Mouse (Mus musculus) gastrocnemius, postnatal 25 days (tissue): ENCODE results near the gene Pam16. TPM values are rescaled to one million over a fixed set of nuclear protein-coding genes. Genes with fewer than 3 reads are reported as not detected.

Experiments used
- DNase-seq: peaks from one replicate; pipeline ENCODE4 v3.0.0; 2022
- long read RNA-seq, 2 experiments: library from polyadenylated mRNA; stranded (forward); transcript quantifications; one replicate each; pipeline ENCODE4 v2.0.0; 2021
- total RNA-seq, 2 experiments: library from RNA; stranded (reverse); gene quantifications; 1 replicate in 1 of 2; 2 replicates in 1 of 2; pipeline ENCODE4 v1.2.3; 2021

Gene Pam16
- total RNA-seq, result 10 to 100 TPM; 87.2 to 90.6 TPM
- long read RNA-seq, experiment 1, transcript Pam16-201 (5 exons, 596 nt), result major isoform, 227 of 243 reads
- long read RNA-seq, experiment 1, partial matches to known transcripts, result 1 of 243 reads
- long read RNA-seq, experiment 1, other reads (novel, unspliced or antisense), result 12 of 243 reads
- long read RNA-seq, experiment 2, transcript Pam16-201 (5 exons, 596 nt), result major isoform, 124 of 136 reads
- long read RNA-seq, experiment 2, partial matches to known transcripts, result 1 of 136 reads
- long read RNA-seq, experiment 2, other reads (novel, unspliced or antisense), result 11 of 136 reads

DNA sequence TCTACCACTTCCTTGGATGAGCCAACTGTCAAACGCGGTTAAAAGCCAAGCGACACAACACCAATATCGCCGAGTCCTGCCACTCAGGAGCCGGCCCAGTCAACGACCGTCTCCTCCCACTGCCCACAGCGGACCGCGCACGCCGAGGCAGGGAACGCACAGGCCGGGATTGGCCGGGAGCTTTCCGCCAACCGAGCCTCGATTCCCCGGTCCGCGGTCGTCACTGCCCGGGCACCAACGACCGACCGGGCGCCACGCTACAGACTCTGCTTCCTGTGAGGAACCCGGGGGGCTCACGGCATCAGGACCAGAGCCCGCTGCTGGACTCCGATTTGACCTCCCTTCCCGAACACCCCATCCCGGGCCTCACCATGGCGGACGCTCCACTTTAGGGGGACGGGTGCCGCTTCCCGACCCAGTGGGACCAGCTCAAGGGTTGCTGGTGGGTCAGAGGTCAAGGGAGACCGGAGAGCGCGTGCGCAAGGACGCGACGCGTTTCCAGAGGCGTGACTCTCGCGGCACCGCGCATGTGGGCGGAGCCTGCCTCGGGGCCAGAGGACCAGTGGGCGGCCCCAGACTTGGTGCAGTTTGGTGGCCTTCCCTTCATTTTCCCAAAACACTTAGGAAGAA is at the start of gene Pam16:
Gene Pam16, minus strand, starts transcription at position 508 of the 630 bp plus-strand sequence.
- peak; percentile 90 for DNase-seq

DNA sequence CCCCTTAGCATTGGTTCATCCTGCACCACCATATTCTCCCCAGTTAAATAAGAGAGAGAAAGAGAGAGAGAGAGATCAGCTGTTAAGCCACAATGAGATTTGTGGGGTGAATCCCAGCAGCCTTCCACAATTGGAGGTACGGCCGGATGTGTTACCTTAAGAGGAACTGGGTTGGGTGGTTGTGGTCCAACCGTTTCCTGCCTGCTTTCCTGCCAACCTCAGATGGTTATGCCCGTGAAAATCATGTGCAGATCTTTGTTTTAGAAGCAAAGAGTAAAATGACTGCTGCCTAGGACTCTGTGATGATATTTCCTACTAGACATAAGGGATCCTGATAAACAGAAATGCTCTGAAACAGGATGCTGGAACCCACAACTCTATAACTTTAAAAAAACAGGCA is 49.3 kb upstream of the Pam16 start:
- DNase-seq, result no peak

DNA sequence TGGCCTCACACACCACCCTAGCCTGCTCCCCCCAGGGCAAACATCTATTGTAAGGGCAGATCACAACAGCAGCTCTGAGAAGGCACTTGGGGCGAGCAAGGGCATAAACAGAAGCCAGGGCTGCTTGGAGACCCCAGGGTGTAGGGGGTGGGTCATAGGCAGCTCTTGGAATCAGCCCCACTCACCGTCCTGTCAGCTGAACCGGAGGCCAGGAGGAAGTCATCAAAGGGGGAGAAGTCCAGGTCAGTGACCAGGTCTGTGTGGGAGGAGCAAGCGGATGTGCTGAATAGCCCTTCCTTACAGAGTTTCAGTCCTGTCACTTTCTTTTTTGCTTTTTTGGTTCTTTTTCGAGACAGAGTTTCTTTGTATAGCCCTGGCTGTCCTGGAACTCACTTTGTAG is 45.5 kb upstream of the Pam16 start:
- DNase-seq, result no peak

DNA sequence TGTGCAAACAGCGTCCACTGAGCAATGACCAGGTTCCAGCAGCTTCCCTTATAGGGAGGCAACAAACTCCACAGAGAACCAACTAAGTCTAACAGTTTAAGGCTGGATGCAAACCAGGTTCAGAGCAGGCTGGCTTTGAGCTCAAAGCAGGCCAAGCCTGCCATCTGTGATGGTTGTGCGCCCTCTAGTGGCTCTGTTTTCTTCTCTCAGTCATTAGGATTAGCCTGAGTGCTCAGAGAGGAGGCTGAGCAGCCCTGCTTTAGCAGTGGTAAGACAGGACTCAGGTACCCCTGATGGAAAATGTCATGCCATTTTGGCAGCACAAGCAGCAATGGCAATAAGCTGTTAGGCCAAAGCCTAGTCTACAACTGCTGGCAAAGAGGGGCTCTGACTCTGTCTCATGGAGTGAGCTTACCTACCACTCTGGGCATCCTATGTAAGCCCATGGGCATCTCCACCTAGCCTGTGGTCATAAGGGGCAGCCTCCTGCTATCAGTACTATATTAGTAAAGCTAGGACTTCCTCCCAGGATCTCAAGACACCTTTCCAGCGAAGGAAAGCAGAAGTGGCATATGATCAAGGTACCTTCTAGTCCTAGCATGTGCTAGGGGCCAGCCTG is 42.5 kb upstream of the Pam16 start:
- peak; percentile 65 for DNase-seq

DNA sequence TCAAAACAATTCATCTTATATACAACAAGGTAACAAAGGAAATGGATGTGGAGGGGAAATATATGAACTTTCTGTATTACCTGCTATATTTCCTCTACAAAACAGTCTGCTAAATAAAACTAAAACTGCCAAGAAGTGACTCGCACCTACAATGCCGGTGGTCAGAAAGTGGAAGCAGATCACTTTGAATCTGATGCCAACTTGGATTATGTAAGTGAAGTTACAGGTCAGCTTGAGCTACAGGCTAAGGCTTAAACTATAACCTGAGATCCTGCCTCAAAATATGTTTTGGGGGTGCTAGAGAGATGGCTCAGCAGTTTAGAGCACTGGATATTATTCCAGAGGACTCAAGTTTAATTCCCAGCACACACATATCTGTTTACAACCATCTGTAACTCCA is 40.9 kb upstream of the Pam16 start:
- no peak for DNase-seq

DNA sequence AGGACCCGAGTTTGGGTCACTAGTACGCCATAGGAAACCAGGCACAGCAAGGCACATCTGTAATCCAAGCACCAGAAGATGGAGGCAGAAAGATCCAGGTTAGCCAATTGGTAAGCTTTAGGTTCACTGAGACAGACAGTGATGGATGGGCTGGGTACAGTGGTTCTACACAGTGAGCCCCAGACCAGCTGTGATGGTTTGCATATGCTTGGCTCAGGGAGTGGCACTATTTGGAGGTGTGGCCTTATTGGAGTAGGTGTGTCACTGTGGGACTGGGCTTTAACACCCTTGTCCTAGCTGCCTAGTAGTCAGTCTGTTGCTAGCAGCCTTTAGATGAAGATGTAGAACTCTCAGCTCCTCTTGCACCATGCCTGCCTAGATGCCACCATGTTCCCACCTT is 39.0 kb upstream of the Pam16 start:
- no peak for DNase-seq

DNA sequence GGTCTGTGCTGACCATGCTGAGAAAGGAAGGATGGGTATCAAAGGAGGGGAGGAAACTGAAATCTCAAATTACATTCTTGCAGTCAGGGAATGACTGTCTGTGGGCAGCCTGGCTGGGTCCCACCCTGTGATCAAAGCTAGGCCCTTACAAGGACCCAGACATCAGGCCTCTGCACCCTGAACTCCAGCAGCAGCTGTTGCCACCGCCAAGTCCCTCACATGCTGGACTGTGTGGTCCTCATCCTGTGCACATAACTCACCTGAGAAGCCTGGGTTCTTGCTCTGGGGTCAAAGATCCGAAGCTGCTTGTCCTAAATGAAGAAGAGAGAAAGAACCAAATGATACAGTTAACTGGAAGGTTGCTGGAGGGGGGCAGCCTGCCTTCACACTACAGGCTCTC is 36.8 kb upstream of the Pam16 start:
- no peak for DNase-seq

DNA sequence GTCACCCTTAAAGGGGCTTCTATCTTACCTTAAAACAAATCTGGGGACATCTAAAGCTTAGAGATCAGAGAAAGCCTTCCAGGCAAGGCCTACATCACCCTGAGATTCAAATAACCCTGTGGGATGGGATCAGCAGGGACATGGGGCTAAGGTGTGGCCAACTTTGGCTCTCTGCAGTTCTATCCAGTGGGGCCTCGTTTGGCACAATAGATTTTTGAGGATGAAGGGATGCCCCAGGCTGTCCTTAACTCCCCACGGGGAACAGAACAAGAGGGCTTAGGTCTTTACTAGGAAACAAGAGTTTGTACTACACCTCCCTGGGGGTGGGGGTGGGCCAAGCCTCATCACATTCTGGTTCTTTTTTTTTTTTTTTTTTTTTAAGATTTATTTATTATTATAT is 34.5 kb upstream of the Pam16 start:
- DNase-seq, result no peak

DNA sequence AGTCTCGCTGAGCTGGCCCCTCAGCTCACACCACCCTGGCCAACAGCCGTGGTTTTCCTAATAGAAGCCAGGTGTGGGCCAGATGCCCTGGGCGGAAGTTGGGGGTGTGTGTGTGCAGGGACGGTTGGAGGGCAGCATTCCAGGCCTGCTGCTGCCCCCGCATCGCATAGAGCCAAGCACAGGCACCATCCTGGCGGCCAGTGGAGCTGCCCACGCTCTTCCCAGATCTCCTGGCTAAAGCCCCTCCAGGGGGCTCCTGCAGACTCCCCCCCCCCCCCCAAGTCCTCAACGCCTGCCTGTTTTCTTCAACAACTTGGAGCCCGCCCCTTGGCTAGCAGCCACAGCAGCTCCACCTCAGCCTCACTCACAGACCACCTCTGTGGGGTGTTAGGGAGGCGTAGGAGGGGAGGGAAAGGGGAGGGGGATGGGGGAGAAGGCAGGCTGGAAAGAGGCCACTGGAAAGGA is 34.0 kb upstream of the Pam16 start:
- DNase-seq, result no peak

DNA sequence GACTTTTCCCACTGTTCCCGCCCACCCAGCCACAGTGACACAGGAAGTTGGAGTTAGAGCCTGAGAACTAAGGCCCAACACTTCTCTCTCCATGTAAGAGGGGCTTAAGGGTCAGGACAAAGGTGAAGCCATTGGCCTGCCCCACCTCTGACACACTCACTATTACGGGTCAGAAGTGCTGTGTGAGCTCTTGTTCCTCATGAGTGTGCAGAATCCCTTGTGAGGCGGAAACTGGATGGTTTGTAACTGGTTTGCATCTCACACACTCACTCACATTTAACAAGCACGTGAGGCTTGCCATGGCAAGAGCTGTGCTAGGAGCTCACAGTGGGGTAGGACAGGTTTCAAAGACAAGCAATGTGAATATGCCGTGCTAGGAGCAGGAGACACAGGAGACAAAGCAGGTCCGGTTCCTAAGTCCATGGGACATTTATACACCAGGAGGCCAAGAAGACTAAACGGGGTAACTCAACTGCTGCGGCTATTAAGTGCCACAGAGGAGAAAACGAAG is 31.8 kb upstream of the Pam16 start:
- DNase-seq, result no peak

DNA sequence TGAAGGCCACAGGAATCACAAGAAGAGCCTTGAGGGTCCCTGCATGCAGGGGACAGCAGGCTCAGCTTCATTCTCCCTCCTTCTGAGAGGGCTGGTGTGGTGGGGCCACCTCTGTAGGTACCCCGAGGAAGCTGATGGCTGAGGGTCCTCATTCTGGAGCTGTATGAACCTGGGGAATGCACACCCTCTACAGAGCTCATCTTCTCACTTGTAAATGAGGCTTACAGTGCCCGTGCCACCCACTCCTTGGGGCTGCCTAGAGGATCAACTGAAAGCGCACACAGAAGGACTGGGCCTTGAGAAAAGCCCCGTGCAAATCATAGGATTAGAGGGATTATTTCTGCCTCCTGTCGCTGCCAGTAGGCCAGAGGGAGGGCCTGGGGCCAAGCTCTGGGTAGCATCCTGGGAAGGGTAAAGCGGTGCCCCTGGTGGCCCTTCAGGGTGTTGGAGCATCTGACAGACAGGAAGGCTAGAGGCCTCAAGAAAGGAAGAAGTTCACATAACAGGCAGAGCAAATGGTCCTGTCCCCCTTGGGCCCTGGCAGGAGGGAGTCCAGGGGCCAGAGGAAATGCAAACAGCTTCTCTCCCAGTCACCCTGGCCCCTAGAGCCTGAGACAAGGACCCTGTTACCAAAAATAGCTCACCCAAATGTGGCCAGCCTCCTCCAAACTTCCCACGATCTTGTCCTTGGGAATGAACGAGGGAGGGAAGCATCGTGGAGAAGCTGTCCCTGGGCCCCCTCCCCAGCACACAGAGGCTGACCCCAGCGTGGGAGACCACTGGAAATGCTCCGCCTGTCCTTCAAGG is 31.2 kb upstream of the Pam16 start:
- DNase-seq, result no peak

DNA sequence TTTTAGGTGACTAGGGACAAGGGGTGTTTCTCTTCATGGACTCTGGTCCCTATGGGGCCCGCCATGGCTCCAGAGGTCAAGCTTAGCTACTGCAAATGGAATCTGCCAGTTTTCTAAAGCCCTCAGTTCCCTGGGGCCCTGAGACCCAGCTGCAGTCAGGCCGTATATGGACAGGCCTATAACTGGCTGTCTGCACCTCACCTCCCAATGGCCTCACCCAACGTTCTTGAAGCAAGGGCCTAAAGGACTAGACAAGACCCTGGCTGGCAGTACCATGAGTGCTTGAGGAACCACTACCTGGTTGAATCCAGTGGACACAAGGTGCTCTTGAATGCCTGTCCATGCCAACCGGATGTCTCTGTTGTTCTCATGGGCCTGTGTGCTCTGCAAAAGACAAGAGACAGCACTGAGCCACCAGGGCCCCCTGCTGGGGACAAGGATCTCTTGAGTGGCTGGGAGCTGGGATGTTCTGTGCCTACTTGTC is 30.5 kb upstream of the Pam16 start:
- DNase-seq, result no peak

DNA sequence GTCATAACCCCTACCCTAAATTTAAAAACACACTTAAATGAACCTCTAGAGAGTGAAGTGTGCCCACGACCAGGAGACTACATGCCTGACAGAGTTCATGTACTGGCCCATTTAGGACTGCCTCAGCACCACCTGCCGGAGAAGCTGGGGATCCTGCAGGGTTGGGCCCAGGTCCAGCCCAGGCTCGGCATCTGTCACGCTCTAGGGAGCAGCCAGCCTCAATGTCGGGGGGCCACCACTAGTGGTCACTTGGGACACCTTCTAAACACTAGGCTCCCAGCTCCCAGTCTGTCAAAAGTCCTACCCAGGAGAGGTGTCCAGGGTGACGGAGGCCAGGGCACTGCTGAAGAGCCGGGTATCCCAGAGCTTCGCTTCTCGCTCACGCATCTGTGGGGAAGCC is 29.9 kb upstream of the Pam16 start:
- no peak for DNase-seq

DNA sequence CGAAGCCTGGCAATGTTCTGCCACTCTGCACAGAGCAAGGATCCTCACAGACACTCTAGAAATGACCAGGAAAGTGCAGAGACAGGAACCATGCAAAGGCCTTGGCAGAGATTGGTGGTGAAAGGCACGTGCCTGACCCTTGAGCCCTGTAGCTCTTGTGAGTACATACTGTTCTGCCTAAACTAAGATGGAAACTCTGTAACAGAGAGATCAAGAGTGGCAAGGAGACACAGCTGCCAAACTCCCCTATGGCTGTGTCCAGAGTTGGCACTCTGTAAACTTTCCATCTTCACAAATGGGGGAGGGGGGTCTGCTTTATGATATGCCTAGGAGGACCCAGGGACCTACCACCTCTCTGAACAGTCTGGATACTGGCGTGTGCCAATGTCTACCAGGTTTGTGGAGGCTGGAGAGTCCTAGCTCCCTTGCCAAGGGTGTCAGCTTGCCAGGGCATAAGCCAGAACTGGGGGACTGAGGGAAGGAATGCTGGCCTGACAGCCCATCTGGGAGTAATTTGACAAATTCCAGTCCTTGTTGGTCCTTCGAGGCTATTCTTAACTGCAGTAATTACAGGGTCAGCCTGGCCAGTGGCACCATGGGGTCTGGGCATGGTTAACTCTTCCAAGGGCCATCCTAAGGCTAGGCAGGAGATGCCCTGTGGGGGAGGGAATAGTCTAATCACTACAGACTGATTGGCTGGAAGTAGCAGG is 28.1 kb upstream of the Pam16 start:
- DNase-seq, result peak; percentile 48

DNA sequence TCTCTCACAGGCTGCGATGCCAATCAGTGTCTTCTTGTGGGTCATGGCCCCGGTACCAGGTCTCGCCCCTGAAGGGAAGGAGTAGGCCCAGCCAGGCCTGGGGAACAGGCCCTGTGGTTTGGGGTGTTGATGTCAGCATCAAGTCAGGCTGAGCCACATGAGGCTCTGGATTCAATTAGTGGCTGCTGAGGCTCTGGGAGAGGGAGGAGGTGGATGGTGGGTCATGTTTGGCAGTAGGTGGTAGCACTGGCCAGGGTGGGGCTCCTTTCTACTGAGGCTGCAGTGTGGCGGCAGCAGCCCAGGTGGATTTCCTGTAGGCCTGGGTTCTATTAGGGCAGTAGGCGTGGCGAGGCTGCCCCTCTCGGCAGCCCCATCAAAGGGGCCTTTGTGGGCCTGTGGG is 26.8 kb upstream of the Pam16 start:
- DNase-seq, result no peak

DNA sequence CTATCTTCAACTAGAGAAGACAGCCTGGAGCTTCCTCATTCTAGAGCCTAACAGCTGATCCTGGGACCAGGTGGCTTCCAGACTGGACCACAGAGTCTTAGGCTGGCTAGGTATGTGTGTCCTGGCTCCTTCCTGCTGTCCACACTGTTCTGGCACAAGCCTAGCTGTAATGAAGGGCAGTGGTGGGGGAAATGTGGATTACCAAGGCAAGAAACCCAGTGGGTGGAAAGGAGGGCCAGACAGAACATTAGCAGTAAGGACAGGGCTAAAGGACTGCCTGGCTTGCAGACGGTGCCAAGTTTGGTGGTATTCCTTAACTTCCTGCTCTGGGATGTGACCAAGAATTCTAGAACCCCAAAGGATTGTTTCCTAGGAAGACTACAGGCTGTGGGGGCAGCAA is 26.3 kb upstream of the Pam16 start:
- no peak for DNase-seq

DNA sequence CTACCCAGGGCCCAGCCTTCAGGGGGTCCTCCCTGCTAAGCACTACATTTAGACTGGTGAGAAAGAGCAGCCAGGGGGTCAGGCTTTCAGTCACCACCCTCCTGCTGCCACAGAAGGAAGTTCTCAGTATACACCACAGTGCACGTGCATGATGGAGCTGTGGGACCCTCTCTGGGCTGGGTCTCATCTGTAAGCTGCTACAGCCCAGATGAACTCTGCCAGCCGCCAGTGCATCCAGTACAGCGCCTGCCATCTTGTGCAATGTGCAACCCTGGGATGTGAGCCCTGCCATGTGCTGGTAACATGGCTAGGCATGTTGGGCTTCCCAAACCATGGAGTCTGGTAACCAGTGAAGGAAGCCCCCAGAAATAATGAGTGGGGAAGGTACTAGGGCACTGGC is 25.4 kb upstream of the Pam16 start:
- DNase-seq, result no peak

DNA sequence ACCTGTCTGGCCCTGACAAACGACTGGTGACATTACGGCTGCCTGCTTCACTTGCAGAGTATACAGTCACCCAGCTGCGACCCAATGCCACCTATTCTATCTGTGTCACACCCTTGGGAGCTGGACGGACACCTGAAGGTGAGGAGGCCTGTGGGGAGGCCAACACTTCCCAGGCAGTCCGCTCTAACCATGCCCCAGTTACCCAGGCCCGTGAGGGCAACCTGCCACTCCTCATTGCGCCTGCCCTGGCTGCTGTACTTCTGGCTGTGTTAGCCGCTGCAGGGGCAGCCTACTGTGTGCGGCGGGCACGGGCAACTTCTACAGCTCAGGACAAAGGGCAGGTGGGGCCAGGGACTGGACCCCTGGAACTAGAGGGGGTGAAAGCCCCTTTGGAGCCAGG is 24.9 kb upstream of the Pam16 start:
- DNase-seq, result no peak

DNA sequence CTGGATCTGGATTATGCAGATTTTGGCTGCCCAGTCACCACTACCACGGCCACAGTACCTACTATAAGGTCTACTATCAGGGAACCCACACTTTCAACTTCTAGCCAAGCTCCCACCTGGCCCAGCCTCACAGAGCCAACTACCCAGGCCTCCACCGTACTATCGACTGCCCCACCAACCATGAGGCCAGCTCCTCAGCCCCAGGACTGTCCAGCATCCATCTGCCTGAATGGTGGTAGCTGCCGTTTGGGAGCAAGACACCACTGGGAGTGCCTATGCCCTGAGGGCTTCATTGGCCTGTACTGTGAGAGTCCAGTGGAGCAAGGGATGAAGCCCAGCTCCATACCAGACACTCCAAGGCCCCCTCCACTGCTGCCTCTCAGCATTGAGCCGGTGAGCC is 24.4 kb upstream of the Pam16 start:
- DNase-seq, result no peak

DNA sequence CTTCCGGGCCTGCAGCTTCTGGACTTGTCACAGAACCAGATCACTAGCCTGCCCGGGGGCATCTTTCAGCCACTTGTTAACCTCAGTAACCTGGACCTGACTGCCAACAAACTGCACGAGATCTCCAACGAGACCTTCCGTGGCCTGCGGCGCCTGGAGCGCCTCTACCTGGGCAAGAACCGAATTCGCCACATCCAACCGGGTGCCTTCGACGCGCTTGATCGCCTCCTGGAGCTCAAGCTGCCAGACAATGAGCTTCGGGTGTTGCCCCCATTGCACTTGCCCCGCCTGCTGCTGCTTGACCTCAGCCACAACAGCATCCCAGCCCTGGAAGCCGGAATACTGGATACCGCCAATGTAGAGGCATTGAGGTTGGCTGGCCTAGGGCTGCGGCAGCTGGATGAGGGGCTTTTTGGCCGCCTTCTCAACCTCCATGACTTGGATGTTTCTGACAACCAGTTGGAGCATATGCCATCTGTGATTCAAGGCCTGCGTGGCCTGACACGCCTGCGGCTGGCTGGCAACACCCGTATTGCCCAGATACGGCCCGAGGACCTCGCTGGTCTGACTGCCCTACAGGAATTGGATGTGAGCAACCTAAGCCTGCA is 23.7 kb upstream of the Pam16 start:
- no peak for DNase-seq

DNA sequence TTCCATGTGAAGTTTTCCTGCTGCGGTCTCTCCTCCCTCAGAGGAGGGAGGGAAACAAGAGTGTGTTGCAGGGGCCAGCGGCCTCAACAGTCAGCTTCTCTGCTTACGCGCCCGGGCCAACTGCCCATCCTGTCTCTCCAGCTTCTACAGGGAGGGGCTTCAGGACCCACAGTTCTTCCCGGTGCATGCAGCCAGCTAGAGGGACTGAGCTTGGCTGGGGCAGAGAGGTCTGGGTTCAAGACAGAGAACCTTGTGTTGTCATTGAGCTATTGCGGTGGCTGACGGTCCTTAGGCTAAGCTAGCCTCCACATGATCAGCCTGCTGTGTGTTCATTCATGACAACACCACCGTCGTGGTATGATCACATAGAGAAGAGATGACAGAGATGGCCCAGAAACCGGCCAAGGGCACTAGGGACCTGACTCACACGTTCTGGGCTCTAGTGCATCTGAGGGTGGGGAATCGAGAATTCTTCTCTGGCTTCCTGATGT is 22.9 kb upstream of the Pam16 start:
- peak; percentile 76 for DNase-seq
